Mouse (Mus musculus): ENCODE measurements around the gene Cntnap5c. TPM values are rescaled to one million over a fixed set of nuclear protein-coding genes. Genes with fewer than 3 reads are reported as not detected.

Gene Cntnap5c
- not detected for polyA plus RNA-seq (2014; fragmentation: Illumina TruSeq; extraction: RNeasy Lipid Tissue Mini Kit (QIAGEN cat#74804); ENCODE audit: low read depth, low replicate concordance)

GRCm38 (mm10) chr17:57768622-57769610 is at the start of gene Cntnap5c:
Gene Cntnap5c, plus strand, starts transcription at chr17:57769570.

GRCm38 (mm10) chr17:57742119-57742518 is 27.3 kb upstream of the Cntnap5c start, which contains the start of gene Gm21834:
Gene Gm21834, minus strand, starts transcription at chr17:57742219.

Other genes with a start within 250 kb of the Cntnap5c start
- gene Vmn2r120, start 224.1 kb upstream of the Cntnap5c start, polyA plus RNA-seq (2014; fragmentation: Illumina TruSeq; extraction: RNeasy Lipid Tissue Mini Kit (QIAGEN cat#74804); ENCODE audit: low read depth, low replicate concordance), result not detected
- gene Gm21834, start 27.4 kb upstream of the Cntnap5c start, polyA plus RNA-seq (2014; fragmentation: Illumina TruSeq; extraction: RNeasy Lipid Tissue Mini Kit (QIAGEN cat#74804); ENCODE audit: low read depth, low replicate concordance), result not detected

All from heart, adult 10 weeks (tissue).